Mouse (Mus musculus) brain, embryonic 14.5 days (tissue): ENCODE results near the gene Ldah. TPM values are rescaled to one million over a fixed set of nuclear protein-coding genes. Genes with fewer than 3 reads are reported as not detected.

ENCODE experiments used
- DNase-seq: peaks from one replicate; pipeline ENCODE4 v3.0.0-alpha.2; 2011; ENCODE audit warnings: low read depth
- CTCF ChIP-seq: fragments of 200-500 bp; IDR thresholded peaks from 2 replicates; pipeline ENCODE4 v1.5.1; 2012; ENCODE audit warnings: inconsistent platforms, mild to moderate bottlenecking, moderate library complexity, borderline replicate concordance; ENCODE audit not compliant: insufficient read depth, insufficient read length; ENCODE audit errors: extremely low read depth
- POLR2A ChIP-seq: fragments of 200-500 bp; IDR thresholded peaks from 2 replicates; pipeline ENCODE4 v1.6.1; 2012; ENCODE audit warnings: mild to moderate bottlenecking, inconsistent platforms, borderline replicate concordance; ENCODE audit not compliant: poor library complexity, insufficient read depth, insufficient read length, severe bottlenecking; ENCODE audit errors: extremely low read depth
- polyA plus RNA-seq: library from polyadenylated mRNA; depleted of rRNA; stranded (reverse); fragments of >200 nt; gene quantifications from 2 replicates; pipeline ENCODE4 v1.2.3, GENCODE M21; 2012

The Ldah gene
- polyA plus RNA-seq, 1 experiment: 47.7 TPM

- no peak for DNase-seq
- TF ChIP-seq CTCF (no peak), POLR2A (no peak)
Observed at GRCm38 (mm10) chr12:8289099-8289498, 81.2 kb downstream of the Ldah start.

- no peak for DNase-seq
- TF ChIP-seq POLR2A (no peak), CTCF (no peak)
Observed at GRCm38 (mm10) chr12:8289499-8289898, 81.6 kb downstream of the Ldah start.

GRCm38 (mm10) chr12:8291157-8291853 is 83.4 kb downstream of the Ldah start:
- TF ChIP-seq CTCF (no peak), POLR2A (no peak)
- DNase-seq: peak; percentile 86

- TF ChIP-seq POLR2A (no peak), CTCF (no peak)
Observed at GRCm38 (mm10) chr12:8295307-8295913, 87.5 kb downstream of the Ldah start.

GRCm38 (mm10) chr12:8296154-8296553 is 88.2 kb downstream of the Ldah start:
- DNase-seq: no peak
- TF ChIP-seq POLR2A (no peak), CTCF (no peak)

More at GRCm38 (mm10) chr12:8295307-8295913, 87.5 kb downstream of the Ldah start:
- DNase-seq: no peak

- no peak for TF ChIP-seq POLR2A
- TF ChIP-seq CTCF: no peak
- peak; percentile 47 for DNase-seq
Observed at GRCm38 (mm10) chr12:8297586-8298214, 89.8 kb downstream of the Ldah start.

- peak; percentile 23 for DNase-seq
- TF ChIP-seq CTCF (no peak), POLR2A (no peak)
Observed at GRCm38 (mm10) chr12:8298361-8299142, 90.6 kb downstream of the Ldah start.

GRCm38 (mm10) chr12:8299143-8300110 is 91.5 kb downstream of the Ldah start:
- peak; percentile 26 for DNase-seq
- TF ChIP-seq CTCF: no peak
- no peak for TF ChIP-seq POLR2A

GRCm38 (mm10) chr12:8300111-8300480 is 92.2 kb downstream of the Ldah start:
- DNase-seq: no peak
- no peak for TF ChIP-seq CTCF
- no peak for TF ChIP-seq POLR2A

GRCm38 (mm10) chr12:8300521-8300920 is 92.6 kb downstream of the Ldah start:
- DNase-seq: no peak
- TF ChIP-seq CTCF (no peak), POLR2A (no peak)
